Mouse (Mus musculus) spleen, postnatal 10 days (tissue): Measurements from ENCODE around the gene Il23a.
"Not testable (repeated sequence)": the region's sequence is repeated elsewhere in the genome, so short reads cannot be mapped to it uniquely, and the experiment has no call there.

Experiments used
- DNase-seq, 2 experiments: peaks; one replicate each; pipeline ENCODE4 v3.0.0; 2021 to 2022; ENCODE audit warnings: low spot score in 2 of 2

Gene Il23a

GRCm38 (mm10) chr10:128309654-128310053, 11.1 kb upstream of the Il23a start:
- DNase-seq: no peak

- DNase-seq: peak; percentile 98 to 99
Observed at GRCm38 (mm10) chr10:128303126-128304021, 4.8 kb upstream of the Il23a start, which contains the start of gene Pan2. Gene Pan2 (plus strand): TSS chr10:128303335.

GRCm38 (mm10) chr10:128302785-128303125, 4.2 kb upstream of the Il23a start:
- no peak for DNase-seq

GRCm38 (mm10) chr10:128302357-128302756, 3.8 kb upstream of the Il23a start:
- DNase-seq: no peak

- DNase-seq: no peak
Observed at GRCm38 (mm10) chr10:128298243-128298642, 309 bp downstream of the Il23a start.

- DNase-seq: no peak
Observed at GRCm38 (mm10) chr10:128297622-128298021, 930 bp downstream of the Il23a start.

- DNase-seq: no peak
Observed at GRCm38 (mm10) chr10:128297221-128297620, 1.3 kb downstream of the Il23a start.

GRCm38 (mm10) chr10:128296370-128297090, 2.0 kb downstream of the Il23a start:
- no peak for DNase-seq

GRCm38 (mm10) chr10:128290594-128290993, 8.0 kb downstream of the Il23a start:
- not testable (repeated sequence) for DNase-seq

GRCm38 (mm10) chr10:128283604-128284579, 14.7 kb downstream of the Il23a start:
- peak; percentile 67 to 83 for DNase-seq

- DNase-seq: no peak
Observed at GRCm38 (mm10) chr10:128282886-128283450, 15.6 kb downstream of the Il23a start.

GRCm38 (mm10) chr10:128281682-128282081, 16.9 kb downstream of the Il23a start:
- DNase-seq: no peak

GRCm38 (mm10) chr10:128280943-128281342, 17.6 kb downstream of the Il23a start:
- DNase-seq: no peak

- no peak for DNase-seq
Observed at GRCm38 (mm10) chr10:128278158-128278557, 20.4 kb downstream of the Il23a start.

- DNase-seq: not testable (repeated sequence)
Observed at GRCm38 (mm10) chr10:128275374-128275773, 23.2 kb downstream of the Il23a start.

- not testable (repeated sequence) for DNase-seq
Observed at GRCm38 (mm10) chr10:128272819-128273439, 25.6 kb downstream of the Il23a start.

- DNase-seq: no peak
Observed at GRCm38 (mm10) chr10:128271883-128272282, 26.7 kb downstream of the Il23a start.

- DNase-seq: no peak
Observed at GRCm38 (mm10) chr10:128270866-128271265, 27.7 kb downstream of the Il23a start.

- peak; percentile 92 to 98 for DNase-seq
Observed at GRCm38 (mm10) chr10:128270287-128270841, 28.2 kb downstream of the Il23a start, which contains the start of gene Stat2. Gene Stat2 (plus strand): TSS chr10:128270559.

GRCm38 (mm10) chr10:128269206-128269910, 29.2 kb downstream of the Il23a start:
- DNase-seq: no peak
